Mouse (Mus musculus): ENCODE results near the gene Gdap1l1.

Gdap1l1 gene

GRCm38 (mm10) chr2:163462801-163463200 lies 24.5 kb downstream of the Gdap1l1 start:
- ATAC-seq (ENCODE audit: insufficient number of reproducible peaks, low FRiP score, low TSS enrichment): no peak

- ATAC-seq (ENCODE audit: insufficient number of reproducible peaks, low FRiP score, low TSS enrichment): no peak
Observed at GRCm38 (mm10) chr2:163463251-163463769, 25.0 kb downstream of the Gdap1l1 start.

- 0 out of 2 replicates have a peak, but pooled peaks have one; percentile 36 for ATAC-seq (ENCODE audit: insufficient number of reproducible peaks, low FRiP score, low TSS enrichment)
Observed at GRCm38 (mm10) chr2:163463998-163464397, 25.7 kb downstream of the Gdap1l1 start.

GRCm38 (mm10) chr2:163464562-163464961 lies 26.3 kb downstream of the Gdap1l1 start:
- ATAC-seq (ENCODE audit: insufficient number of reproducible peaks, low FRiP score, low TSS enrichment): no peak

GRCm38 (mm10) chr2:163466771-163467170 lies 28.5 kb downstream of the Gdap1l1 start:
- ATAC-seq (ENCODE audit: insufficient number of reproducible peaks, low FRiP score, low TSS enrichment): no peak

GRCm38 (mm10) chr2:163467585-163467984 lies 29.3 kb downstream of the Gdap1l1 start:
- ATAC-seq (ENCODE audit: insufficient number of reproducible peaks, low FRiP score, low TSS enrichment): no peak

- no peak for ATAC-seq (ENCODE audit: insufficient number of reproducible peaks, low FRiP score, low TSS enrichment)
Observed at GRCm38 (mm10) chr2:163468866-163469265, 30.6 kb downstream of the Gdap1l1 start.

GRCm38 (mm10) chr2:163469711-163470110 lies 31.4 kb downstream of the Gdap1l1 start:
- no peak for ATAC-seq (ENCODE audit: insufficient number of reproducible peaks, low FRiP score, low TSS enrichment)

GRCm38 (mm10) chr2:163471136-163471535 lies 32.9 kb downstream of the Gdap1l1 start:
- no peak for ATAC-seq (ENCODE audit: insufficient number of reproducible peaks, low FRiP score, low TSS enrichment)

- ATAC-seq (ENCODE audit: insufficient number of reproducible peaks, low FRiP score, low TSS enrichment): peak; percentile 70
Observed at GRCm38 (mm10) chr2:163471710-163472465, 33.6 kb downstream of the Gdap1l1 start.

GRCm38 (mm10) chr2:163472466-163472851 lies 34.2 kb downstream of the Gdap1l1 start, which contains the start of gene Fitm2:
Gene Fitm2 (minus strand): TSS chr2:163472629.
- ATAC-seq (ENCODE audit: insufficient number of reproducible peaks, low FRiP score, low TSS enrichment): peak; percentile 90

- no peak for ATAC-seq (ENCODE audit: insufficient number of reproducible peaks, low FRiP score, low TSS enrichment)
Observed at GRCm38 (mm10) chr2:163480191-163480825, 42.0 kb downstream of the Gdap1l1 start.

GRCm38 (mm10) chr2:163481539-163482029 lies 43.3 kb downstream of the Gdap1l1 start:
- no peak for ATAC-seq (ENCODE audit: insufficient number of reproducible peaks, low FRiP score, low TSS enrichment)

GRCm38 (mm10) chr2:163487360-163487759 lies 49.1 kb downstream of the Gdap1l1 start:
- ATAC-seq (ENCODE audit: insufficient number of reproducible peaks, low FRiP score, low TSS enrichment): no peak

GRCm38 (mm10) chr2:163489725-163490291 lies 51.5 kb downstream of the Gdap1l1 start:
- no peak for ATAC-seq (ENCODE audit: insufficient number of reproducible peaks, low FRiP score, low TSS enrichment)

GRCm38 (mm10) chr2:163490656-163491055 lies 52.4 kb downstream of the Gdap1l1 start:
- no peak for ATAC-seq (ENCODE audit: insufficient number of reproducible peaks, low FRiP score, low TSS enrichment)

GRCm38 (mm10) chr2:163491351-163491750 lies 53.1 kb downstream of the Gdap1l1 start:
- ATAC-seq (ENCODE audit: insufficient number of reproducible peaks, low FRiP score, low TSS enrichment): no peak

- no peak for ATAC-seq (ENCODE audit: insufficient number of reproducible peaks, low FRiP score, low TSS enrichment)
Observed at GRCm38 (mm10) chr2:163492018-163492417, 53.7 kb downstream of the Gdap1l1 start, which contains the start of gene R3hdml. Gene R3hdml (plus strand): TSS chr2:163492318.

GRCm38 (mm10) chr2:163493031-163493430 lies 54.8 kb downstream of the Gdap1l1 start:
- ATAC-seq (ENCODE audit: insufficient number of reproducible peaks, low FRiP score, low TSS enrichment): no peak

- ATAC-seq (ENCODE audit: insufficient number of reproducible peaks, low FRiP score, low TSS enrichment): no peak
Observed at GRCm38 (mm10) chr2:163493976-163494375, 55.7 kb downstream of the Gdap1l1 start.

GRCm38 (mm10) chr2:163494456-163494855 lies 56.2 kb downstream of the Gdap1l1 start:
- ATAC-seq (ENCODE audit: insufficient number of reproducible peaks, low FRiP score, low TSS enrichment): no peak
